Mouse (Mus musculus): ENCODE results near the gene Kcnab1.

Kcnab1 gene

DNA sequence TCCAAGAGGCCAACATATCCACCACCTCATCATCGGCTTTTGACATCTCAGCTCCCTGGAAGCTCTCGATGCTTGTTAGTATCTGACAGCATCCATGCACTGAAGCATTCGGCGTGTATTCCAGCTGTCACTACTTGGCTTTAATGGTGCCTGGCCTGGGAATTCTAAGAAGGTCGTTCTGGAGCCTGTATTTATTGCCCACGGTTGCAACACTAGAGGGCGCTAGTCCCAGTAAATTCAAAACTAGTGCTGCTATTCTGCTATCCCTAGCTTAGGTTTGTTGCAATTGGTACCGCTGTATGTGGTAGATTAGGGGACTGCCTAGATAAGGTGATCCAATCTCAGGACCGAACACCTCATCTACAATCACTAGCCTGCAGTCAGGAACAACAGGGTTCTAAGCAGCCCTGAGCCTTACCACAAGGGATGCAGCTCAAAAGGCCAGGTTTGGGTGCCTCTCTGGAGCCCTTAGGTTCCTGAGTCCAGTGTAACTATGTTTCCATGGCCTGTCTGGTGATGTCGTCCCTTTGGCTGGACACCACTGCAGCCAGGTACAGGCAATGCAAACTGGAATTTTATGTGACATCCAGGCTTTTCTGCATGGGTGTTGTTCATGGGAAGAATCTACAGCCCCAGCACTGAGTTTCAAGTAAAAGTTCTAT, 208.8 kb downstream of the Kcnab1 start:
- DNase-seq: no peak

- DNase-seq: no peak
Measured at GRCm38 (mm10) chr3:65319248-65320008, 210.2 kb downstream of the Kcnab1 start.

GRCm38 (mm10) chr3:65320990-65321389, 211.8 kb downstream of the Kcnab1 start:
- DNase-seq: no peak

DNA sequence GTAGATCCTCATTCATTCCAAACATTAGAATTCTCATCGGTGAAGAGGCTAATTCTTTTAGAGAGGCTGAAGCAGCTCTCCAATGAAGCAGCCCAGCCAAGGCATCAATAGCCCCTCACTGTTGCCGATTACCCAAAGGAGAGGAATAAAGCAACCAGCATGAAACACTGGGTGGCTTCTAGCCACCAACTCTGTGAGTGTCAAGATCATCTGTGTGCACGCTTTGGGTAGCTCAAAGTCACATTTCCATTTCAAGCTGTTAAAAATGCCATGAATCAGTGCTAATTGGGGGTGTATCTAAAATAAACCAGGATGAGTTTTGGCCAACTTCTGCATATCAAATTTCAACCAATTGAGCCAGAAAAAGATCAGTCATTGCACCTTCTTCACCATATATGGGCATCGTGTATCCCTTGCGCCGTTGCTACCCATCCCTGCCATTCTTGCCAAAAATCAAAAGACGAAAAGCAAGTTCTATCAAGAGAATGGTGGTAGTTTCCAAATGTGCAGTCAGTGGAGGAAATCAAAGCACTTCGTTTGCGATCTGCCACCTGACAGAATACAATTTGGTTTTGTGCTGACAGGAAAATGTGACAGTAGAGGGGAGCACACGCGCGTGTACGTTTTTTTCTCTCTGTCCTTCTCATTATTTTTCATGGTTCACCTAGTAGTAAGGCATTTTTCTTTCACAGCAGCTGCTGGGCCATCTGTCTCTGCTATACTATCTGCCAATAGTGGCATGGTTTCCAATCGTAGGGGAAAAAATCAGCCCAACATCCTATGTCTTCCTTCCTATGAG, 213.0 kb downstream of the Kcnab1 start:
- DNase-seq: no peak

DNA sequence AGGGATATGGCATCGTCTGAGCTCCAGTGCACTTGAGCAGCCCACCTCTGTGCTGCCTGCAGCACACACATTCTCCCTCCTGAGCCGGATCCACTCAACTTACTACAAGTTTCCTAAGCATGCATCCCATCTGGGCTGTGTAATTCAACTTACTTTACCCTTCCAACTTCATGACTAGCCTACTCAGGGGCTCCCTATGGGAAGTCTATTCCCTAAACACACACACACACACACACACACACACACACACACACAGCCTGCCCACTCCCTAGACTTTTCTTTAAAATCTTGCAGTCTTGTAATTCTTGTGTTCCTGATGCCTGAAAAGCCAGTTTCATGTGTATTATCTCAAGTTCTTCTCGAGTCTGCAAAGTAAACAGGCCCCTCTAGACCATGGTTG, 216.1 kb downstream of the Kcnab1 start:
- no peak for DNase-seq

DNA sequence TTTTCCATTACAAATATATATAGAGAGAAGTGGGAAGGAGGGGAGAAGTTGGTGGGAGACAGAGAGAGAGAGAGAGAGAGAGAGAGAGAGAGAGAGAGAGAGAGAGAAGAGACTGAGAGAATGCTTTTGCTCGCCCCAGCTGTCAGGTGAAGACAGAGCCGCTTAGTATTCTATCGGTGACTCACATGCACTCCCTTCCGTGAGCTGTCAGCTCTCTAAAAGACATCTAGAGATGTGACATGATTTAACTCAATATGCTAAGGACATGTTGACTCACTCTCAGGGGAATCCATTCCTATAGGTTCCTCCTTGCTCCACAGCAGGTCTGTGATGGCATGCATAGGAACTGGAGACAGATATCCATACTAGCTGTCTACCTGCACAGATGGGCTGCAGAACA, 219.6 kb downstream of the Kcnab1 start:
- DNase-seq: no peak

- DNase-seq: no peak
Measured at GRCm38 (mm10) chr3:65337835-65338464, 228.8 kb downstream of the Kcnab1 start.

DNA sequence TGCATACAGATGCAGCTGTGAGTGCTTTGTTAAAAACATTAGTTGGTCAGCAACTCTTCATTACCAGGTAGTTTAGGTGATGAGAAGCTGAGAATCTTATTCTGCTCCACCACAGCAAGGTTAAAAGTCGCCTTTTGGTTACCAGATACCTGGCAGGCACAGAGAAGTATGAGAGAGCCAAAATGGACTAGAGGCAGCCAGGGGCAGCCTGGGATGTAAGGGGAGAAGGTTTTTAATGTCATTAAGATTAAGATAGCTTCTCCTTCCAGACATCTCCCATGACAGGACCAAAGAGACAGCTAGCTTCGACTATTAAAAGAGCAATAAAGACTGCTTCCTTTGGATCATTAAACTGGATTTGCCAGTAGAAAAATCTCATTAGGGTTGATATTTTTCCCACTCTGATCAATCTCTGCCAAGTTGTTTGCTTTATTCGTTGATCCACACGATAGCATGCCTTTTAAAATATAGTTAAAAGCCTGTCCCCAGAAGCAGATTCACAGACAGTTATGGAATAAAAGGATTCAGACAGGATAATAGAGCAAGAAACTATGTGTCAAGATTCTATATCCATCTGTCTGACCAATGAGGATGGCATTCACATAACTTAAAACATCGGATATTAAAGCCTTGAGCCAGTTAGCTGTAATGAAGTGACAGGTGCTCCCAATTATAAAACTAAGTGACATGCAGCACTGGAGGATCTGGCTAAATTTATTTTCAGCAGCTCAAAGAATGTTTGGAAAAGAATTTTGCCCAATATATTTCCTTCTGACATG, 231.2 kb downstream of the Kcnab1 start:
- DNase-seq: no peak

- DNase-seq: no peak
Measured at GRCm38 (mm10) chr3:65346176-65346575, 237.0 kb downstream of the Kcnab1 start.

DNA sequence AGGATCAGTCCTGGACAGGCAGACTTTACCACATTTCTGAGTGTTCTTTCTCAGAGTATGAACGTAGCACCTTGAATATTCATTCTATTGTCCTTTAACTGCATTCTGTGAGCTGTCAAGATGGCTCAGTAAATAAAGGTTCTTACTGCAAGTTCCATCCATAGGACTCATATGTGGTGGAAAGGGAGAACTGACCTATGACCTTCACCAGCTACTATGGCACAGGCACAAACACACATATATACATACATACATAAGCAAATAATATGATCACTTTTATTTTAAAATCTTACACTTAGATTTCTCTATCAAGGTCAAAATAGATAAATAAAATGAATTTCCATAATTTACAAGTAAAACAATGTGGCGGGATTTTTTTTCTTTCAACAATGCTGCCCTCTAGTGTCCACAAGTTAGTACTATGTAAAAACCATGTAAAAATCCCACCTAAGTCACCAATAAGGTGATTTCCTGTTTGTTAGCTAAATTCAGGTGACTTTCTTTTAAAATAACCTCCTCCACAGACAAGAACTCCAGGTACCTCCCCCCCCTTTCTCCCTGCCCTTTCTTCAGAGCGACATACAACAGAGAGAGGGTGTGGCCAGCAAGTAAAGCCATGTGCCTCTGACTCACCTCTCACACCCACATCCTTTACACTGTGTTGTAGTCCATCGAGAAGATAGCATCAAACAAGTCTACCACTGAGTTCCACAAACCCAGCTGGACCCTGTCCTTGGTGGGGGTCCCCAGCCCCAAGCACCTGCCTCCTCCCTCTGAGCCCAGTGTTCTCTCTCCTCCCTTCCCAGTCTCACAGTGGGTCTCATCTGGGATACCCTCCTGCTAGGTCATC, 243.3 kb downstream of the Kcnab1 start:
- no peak for DNase-seq

GRCm38 (mm10) chr3:65353263-65354037, 244.3 kb downstream of the Kcnab1 start:
- no peak for DNase-seq

- no peak for DNase-seq
Measured at GRCm38 (mm10) chr3:65355479-65355878, 246.3 kb downstream of the Kcnab1 start.

DNA sequence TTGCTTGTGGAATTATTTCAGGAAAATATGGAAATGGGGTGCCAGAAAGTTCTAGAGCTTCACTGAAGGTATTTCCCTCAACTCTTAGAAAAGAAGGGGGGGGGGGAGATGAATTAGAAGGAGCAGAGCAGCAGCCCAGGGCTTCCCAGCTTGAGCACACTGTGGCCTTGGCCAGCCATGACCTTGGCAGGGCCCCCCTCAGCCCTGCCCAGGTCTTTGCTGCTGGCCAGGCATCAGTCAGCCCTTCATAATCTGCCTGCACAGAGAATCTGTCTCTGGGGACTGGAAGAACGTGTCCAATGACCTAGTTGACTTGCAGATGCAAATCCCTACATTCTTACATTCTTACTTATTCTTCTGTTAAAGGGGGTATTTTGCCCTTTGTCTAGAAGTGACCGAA, 249.1 kb downstream of the Kcnab1 start:
- no peak for DNase-seq

GRCm38 (mm10) chr3:65358841-65359240, 249.7 kb downstream of the Kcnab1 start:
- no peak for DNase-seq

GRCm38 (mm10) chr3:65360163-65360969, 251.2 kb downstream of the Kcnab1 start:
- DNase-seq: no peak

DNA sequence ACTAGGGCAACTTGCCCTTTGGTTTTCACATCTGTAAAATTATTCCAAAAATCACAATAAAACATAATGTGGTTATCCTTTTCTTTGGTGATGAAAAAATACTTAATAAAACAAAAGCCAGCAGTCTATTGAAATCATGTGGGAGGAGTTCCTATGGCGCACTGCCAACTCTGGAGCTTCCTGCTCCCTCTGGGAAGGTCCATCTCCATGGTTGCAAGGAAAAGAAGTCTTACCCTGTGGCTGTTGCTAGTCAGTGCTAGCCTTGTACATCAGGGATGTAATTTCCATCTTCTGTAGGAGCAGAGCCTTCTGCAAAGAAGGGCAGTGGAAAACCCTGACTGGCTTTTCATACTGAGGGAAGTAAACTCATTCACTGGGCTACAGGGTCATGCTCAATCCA, 254.3 kb downstream of the Kcnab1 start:
- DNase-seq: no peak

GRCm38 (mm10) chr3:65365184-65365583, 256.0 kb downstream of the Kcnab1 start:
- DNase-seq: no peak

DNA sequence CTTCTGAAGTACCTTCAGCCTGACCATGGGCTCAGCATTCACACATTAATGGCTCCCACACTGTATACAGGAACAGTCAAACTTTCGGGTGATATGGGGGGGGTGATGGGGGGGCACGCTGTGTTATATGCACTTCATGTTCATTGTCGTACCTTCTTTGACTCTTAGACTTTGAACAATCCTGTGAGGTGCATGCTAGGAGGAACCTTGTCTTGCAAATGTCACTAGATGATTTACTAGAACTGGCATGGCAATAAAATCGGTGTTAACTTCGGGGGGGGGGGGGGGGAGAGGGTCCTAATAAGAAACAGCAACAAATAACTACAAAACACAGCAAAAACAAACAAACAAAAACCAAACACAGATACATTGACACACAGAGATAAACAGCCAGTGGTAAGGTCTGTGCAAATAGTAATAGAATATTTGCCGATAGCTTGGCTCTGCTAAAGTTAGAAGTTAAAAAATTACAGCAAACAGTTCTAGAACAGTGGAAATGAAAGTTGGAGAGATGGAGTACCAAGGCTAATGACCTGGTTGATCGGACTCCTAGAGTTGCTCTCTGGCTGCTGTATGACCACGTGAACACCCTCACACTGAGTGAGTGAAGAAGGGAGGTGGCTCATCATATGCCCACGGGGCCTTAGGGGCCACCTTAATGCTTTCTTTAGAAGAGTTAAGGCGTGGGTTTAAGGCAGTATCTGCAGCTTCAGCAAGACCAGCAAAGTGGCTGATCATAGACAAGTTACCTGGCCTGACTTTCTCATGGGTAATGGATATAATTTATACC, 256.9 kb downstream of the Kcnab1 start:
- no peak for DNase-seq

DNA sequence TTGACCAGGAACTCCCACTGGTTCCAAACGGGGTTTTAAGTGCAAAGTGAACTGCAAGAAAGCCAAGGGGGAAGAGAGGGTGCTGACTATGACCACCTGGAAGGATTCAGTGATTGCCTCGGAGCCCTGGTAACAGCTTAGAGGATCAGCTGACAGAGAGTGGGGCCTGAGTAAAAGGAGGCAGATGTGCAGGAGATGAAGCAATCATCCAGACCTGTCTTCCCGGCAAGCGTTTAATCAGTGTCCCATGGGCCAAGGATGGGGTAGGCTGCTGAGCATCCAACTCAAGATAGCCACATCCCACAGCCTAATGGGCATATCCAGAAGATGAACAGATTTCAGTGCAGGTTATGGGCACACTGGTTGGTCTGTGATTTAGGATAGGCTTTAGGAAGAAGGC, 258.8 kb downstream of the Kcnab1 start:
- DNase-seq: no peak

All from thymus, adult 18-20 months (tissue).